Mouse (Mus musculus): ENCODE results near the gene Myh14. TPM values are rescaled to one million over a fixed set of nuclear protein-coding genes. Genes with fewer than 3 reads are reported as not detected.
A peak's percentile ranks its signal among the peaks of the same experiment; 100 is the strongest.

The Myh14 gene
- polyA plus RNA-seq, 1 experiment from 2014 or later: 1.8 TPM

- Histone ChIP-seq H3K9ac (no peak overlapping the region), H3K4me3 (no peak overlapping the region), H3K36me3 (no peaks in the 10 kb centered on the region), H3K27me3 (peaks cover 42% of the 10 kb centered on the region), H3K27ac (no peak overlapping the region), H3K4me1 (no peaks in the 10 kb centered on the region), H3K9me3 (no peaks in the 10 kb centered on the region), H3K4me2 (replicated peaks) (no peak overlapping the region)
- WGBS: 65% methylated on average over 10 of the region's 10 CpGs
- no peak for ATAC-seq (ENCODE audit: low FRiP score, low read depth)
Observed at GRCm38 (mm10) chr7:44647729-44648128, 22.9 kb downstream of the Myh14 start.

GRCm38 (mm10) chr7:44647042-44647724 is 23.5 kb downstream of the Myh14 start:
- Histone ChIP-seq H3K4me1 (no peaks in the 10 kb centered on the region), H3K4me3 (no peak overlapping the region), H3K4me2 (replicated peaks) (no peak overlapping the region), H3K36me3 (no peaks in the 10 kb centered on the region), H3K9ac (no peak overlapping the region), H3K27me3 (peaks cover 47% of the 10 kb centered on the region), H3K27ac (no peak overlapping the region), H3K9me3 (no peaks in the 10 kb centered on the region)
- WGBS: 51% methylated on average over 7 of the region's 7 CpGs
- ATAC-seq (ENCODE audit: low FRiP score, low read depth): no peak

GRCm38 (mm10) chr7:44645951-44646350 is 24.7 kb downstream of the Myh14 start:
- 24% methylated on average over 15 of the region's 15 CpGs for WGBS
- no peaks in the 10 kb centered on the region for H3K9me3 ChIP-seq
- no peak overlapping the region for H3K4me2 ChIP-seq (replicated peaks)
- no peak for ATAC-seq (ENCODE audit: low FRiP score, low read depth)
- no peaks in the 10 kb centered on the region for H3K4me1 ChIP-seq
- H3K36me3 ChIP-seq: no peaks in the 10 kb centered on the region
- H3K4me3 ChIP-seq: no peak overlapping the region
- peaks cover 59% of the 10 kb centered on the region for H3K27me3 ChIP-seq
- no peak overlapping the region for H3K27ac ChIP-seq
- no peak overlapping the region for H3K9ac ChIP-seq

DNA sequence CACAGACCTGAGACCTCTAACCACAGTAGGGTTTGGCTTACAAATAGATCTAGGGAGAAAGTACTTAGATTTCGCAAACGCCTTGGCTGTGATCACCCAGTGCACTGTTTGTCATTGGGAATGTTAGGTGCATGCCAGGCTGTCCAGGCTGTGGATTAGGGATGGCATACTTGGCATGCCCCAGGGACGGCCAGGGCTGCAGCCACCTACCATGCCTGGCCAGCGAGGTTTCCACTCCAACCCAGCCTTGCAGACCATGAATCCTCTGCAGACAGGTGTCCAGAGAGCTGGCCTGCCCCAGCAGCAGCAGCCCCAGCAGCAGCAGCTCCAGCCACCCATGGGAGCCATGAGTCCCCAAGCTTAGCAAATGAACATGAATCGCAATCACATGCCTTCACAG is 25.4 kb downstream of the Myh14 start:
- Histone ChIP-seq H3K9me3 (no peaks in the 10 kb centered on the region), H3K4me1 (no peaks in the 10 kb centered on the region), H3K4me2 (replicated peaks) (no peak overlapping the region), H3K4me3 (no peak overlapping the region), H3K36me3 (no peaks in the 10 kb centered on the region), H3K27ac (no peak overlapping the region), H3K27me3 (peaks cover 66% of the 10 kb centered on the region), H3K9ac (no peak overlapping the region)
- WGBS: 73% methylated on average over 5 of the region's 5 CpGs
- no peak for ATAC-seq (ENCODE audit: low FRiP score, low read depth)

- Histone ChIP-seq H3K4me2 (replicated peaks) (no peak overlapping the region), H3K4me3 (no peak overlapping the region), H3K9me3 (no peaks in the 10 kb centered on the region), H3K9ac (no peak overlapping the region), H3K27me3 (peaks cover 91% of the 10 kb centered on the region), H3K36me3 (no peaks in the 10 kb centered on the region), H3K27ac (no peak overlapping the region), H3K4me1 (no peaks in the 10 kb centered on the region)
- WGBS: 26% methylated on average over 8 of the region's 8 CpGs
- ATAC-seq (ENCODE audit: low FRiP score, low read depth): no peak
Observed at GRCm38 (mm10) chr7:44641887-44642286, 28.8 kb downstream of the Myh14 start.

GRCm38 (mm10) chr7:44640843-44641605 is 29.6 kb downstream of the Myh14 start:
- 19% methylated on average over 25 of the region's 25 CpGs for WGBS

DNA sequence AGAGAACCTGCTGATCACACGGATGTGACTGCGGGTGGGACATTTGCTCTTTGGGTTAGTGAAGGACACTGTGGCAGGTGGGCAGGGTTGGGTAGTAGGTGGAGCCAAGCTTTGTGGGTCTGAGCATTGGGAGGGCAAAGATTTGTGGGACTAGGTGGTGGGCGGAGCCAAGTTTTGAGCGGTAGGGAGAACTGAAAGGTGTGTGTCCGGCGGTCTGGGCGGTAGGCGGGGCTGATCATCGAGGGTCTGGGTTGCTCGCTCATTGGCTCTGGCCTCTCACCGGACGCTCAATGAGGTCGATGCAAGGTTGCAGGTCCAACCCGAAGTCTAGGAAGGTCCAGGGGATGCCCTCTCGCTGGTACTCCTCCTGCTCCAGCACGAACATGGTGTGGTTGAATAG is 32.0 kb downstream of the Myh14 start:
- no peak overlapping the region; the same call in 1 of the 2 replicates for H3K4me2 ChIP-seq (replicated peaks)
- H3K36me3 ChIP-seq: no peaks in the 10 kb centered on the region
- no peaks in the 10 kb centered on the region for H3K4me1 ChIP-seq
- H3K4me3 ChIP-seq: no peak overlapping the region; the same call in 1 of the 2 replicates
- H3K27ac ChIP-seq: no peak overlapping the region
- H3K9ac ChIP-seq: no peak overlapping the region
- WGBS: 6% methylated on average over 16 of the region's 16 CpGs
- no peak for ATAC-seq (ENCODE audit: low FRiP score, low read depth)
- no peaks in the 10 kb centered on the region for H3K9me3 ChIP-seq
- peaks cover 94% of the 10 kb centered on the region for H3K27me3 ChIP-seq

More at GRCm38 (mm10) chr7:44640843-44641605, 29.6 kb downstream of the Myh14 start:
- Histone ChIP-seq H3K4me2 (replicated peaks) (peak overlapping the region; percentile 41), H3K27me3 (peaks cover 97% of the 10 kb centered on the region), H3K4me3 (0 out of 2 replicates have a peak overlapping the region, but pooled peaks have one; percentile 14), H3K9ac (no peak overlapping the region), H3K36me3 (no peaks in the 10 kb centered on the region), H3K9me3 (no peaks in the 10 kb centered on the region), H3K27ac (no peak overlapping the region), H3K4me1 (no peaks in the 10 kb centered on the region)
- ATAC-seq (ENCODE audit: low FRiP score, low read depth): no peak

GRCm38 (mm10) chr7:44636684-44637083 is 34.0 kb downstream of the Myh14 start:
- WGBS: 81% methylated on average over 9 of the region's 9 CpGs

GRCm38 (mm10) chr7:44633407-44633806 is 37.2 kb downstream of the Myh14 start:
- H3K9me3 ChIP-seq: no peaks in the 10 kb centered on the region
- ATAC-seq (ENCODE audit: low FRiP score, low read depth): no peak
- no peaks in the 10 kb centered on the region for H3K36me3 ChIP-seq
- peaks cover 69% of the 10 kb centered on the region for H3K27me3 ChIP-seq
- H3K27ac ChIP-seq: no peak overlapping the region
- no peak overlapping the region for H3K9ac ChIP-seq
- WGBS: 13% methylated on average over 15 of the region's 15 CpGs
- H3K4me2 ChIP-seq (replicated peaks): no peak overlapping the region
- H3K4me3 ChIP-seq: no peak overlapping the region
- H3K4me1 ChIP-seq: no peaks in the 10 kb centered on the region

More at GRCm38 (mm10) chr7:44636684-44637083, 34.0 kb downstream of the Myh14 start:
- Histone ChIP-seq H3K27me3 (peaks cover 96% of the 10 kb centered on the region), H3K4me2 (replicated peaks) (no peak overlapping the region), H3K9me3 (no peaks in the 10 kb centered on the region), H3K9ac (no peak overlapping the region), H3K36me3 (no peaks in the 10 kb centered on the region), H3K4me3 (no peak overlapping the region), H3K4me1 (no peaks in the 10 kb centered on the region), H3K27ac (no peak overlapping the region)
- no peak for ATAC-seq (ENCODE audit: low FRiP score, low read depth)

DNA sequence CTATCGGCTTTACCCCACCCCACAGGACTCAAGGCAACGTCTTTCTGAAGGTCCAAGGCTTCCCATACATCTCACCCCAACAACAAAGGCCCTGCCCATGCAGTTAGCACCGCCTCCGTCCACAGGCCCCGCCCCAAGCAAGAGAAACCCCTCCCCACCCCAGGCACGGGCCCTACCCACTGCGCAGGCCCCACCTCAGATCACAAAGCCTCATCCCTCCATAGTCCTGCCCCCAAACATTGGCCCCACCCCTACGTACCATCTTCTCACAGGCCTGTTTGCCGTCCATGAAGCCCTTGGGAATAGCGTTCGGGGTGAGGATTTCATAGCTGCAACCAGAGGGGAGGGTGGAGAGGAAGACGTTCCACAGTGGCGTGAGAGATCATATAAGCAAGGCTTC is 38.0 kb downstream of the Myh14 start:
- no peak for ATAC-seq (ENCODE audit: low FRiP score, low read depth)
- peaks cover 65% of the 10 kb centered on the region for H3K27me3 ChIP-seq

GRCm38 (mm10) chr7:44630437-44630836 is 40.2 kb downstream of the Myh14 start:
- no peaks in the 10 kb centered on the region for H3K36me3 ChIP-seq
- no peak overlapping the region for H3K4me3 ChIP-seq
- no peak for ATAC-seq (ENCODE audit: low FRiP score, low read depth)
- H3K9me3 ChIP-seq: no peaks in the 10 kb centered on the region
- no peaks in the 10 kb centered on the region for H3K4me1 ChIP-seq
- no peak overlapping the region for H3K27ac ChIP-seq
- 79% methylated on average over 13 of the region's 13 CpGs for WGBS
- peaks cover 45% of the 10 kb centered on the region for H3K27me3 ChIP-seq
- no peak overlapping the region for H3K4me2 ChIP-seq (replicated peaks)
- no peak overlapping the region for H3K9ac ChIP-seq

More for the DNA sequence above, 38.0 kb downstream of the Myh14 start:
- WGBS: 28% methylated on average over 13 of the region's 13 CpGs
- no peaks in the 10 kb centered on the region for H3K4me1 ChIP-seq
- H3K9me3 ChIP-seq: no peaks in the 10 kb centered on the region
- H3K27ac ChIP-seq: no peak overlapping the region
- no peaks in the 10 kb centered on the region for H3K36me3 ChIP-seq
- H3K9ac ChIP-seq: no peak overlapping the region
- H3K4me2 ChIP-seq (replicated peaks): no peak overlapping the region
- no peak overlapping the region for H3K4me3 ChIP-seq

- H3K4me3 ChIP-seq: no peak overlapping the region
- H3K4me2 ChIP-seq (replicated peaks): no peak overlapping the region
- no peaks in the 10 kb centered on the region for H3K4me1 ChIP-seq
- no peak overlapping the region for H3K9ac ChIP-seq
- H3K9me3 ChIP-seq: no peaks in the 10 kb centered on the region
- ATAC-seq (ENCODE audit: low FRiP score, low read depth): no peak
- peaks cover 30% of the 10 kb centered on the region for H3K27me3 ChIP-seq
- WGBS: 87% methylated on average over 15 of the region's 15 CpGs
- H3K27ac ChIP-seq: no peak overlapping the region
- H3K36me3 ChIP-seq: no peaks in the 10 kb centered on the region
Observed at GRCm38 (mm10) chr7:44628402-44629034, 42.1 kb downstream of the Myh14 start.

Data from limb, embryonic 13.5 days (tissue).